Mouse (Mus musculus) T-cell, adult 66 days (primary cell): Measurements from ENCODE around the gene Wdr89. TPM values are rescaled to one million over a fixed set of nuclear protein-coding genes. Genes with fewer than 3 reads are reported as not detected.

ENCODE experiments used
- total RNA-seq, 2 experiments: library from RNA; stranded (reverse); gene quantifications; 3 replicates in 1 of 2; 4 replicates in 1 of 2; pipeline ENCODE4 v1.2.4; 2023

The Wdr89 gene
- total RNA-seq: 1 to 10 TPM; 9.4 to 9.8 TPM

GRCm38 (mm10) chr12:75669258-75670106 is at the start of gene Wdr89:
Gene Wdr89 (minus strand): TSS chr12:75669537.

GRCm38 (mm10) chr12:75596154-75597002 is 73.0 kb downstream of the Wdr89 start, which contains the start of gene Ppp2r5e:
Gene Ppp2r5e (minus strand): TSS chr12:75596245.

Other genes with a start within 250 kb of the Wdr89 start
- gene Ppp2r5e, start 73.3 kb downstream of the Wdr89 start, total RNA-seq: 10 to 100 TPM; 60.9 to 71.1 TPM
- gene Sgpp1, start 66.2 kb upstream of the Wdr89 start, total RNA-seq: 10 to 100 TPM; 45.9 to 46.0 TPM
- 10 to 100 TPM; 27.9 to 28.0 TPM for gene Syne2, start 148.6 kb upstream of the Wdr89 start, total RNA-seq